Mouse (Mus musculus) Muller cell, postnatal 12 days (primary cell): Measurements from ENCODE around the gene Olfr558.

ENCODE experiments used
- DNase-seq: peaks from one replicate; pipeline ENCODE4 v3.0.0-alpha.2; 2015; ENCODE audit errors: inconsistent ontology term

Olfr558 gene

DNA sequence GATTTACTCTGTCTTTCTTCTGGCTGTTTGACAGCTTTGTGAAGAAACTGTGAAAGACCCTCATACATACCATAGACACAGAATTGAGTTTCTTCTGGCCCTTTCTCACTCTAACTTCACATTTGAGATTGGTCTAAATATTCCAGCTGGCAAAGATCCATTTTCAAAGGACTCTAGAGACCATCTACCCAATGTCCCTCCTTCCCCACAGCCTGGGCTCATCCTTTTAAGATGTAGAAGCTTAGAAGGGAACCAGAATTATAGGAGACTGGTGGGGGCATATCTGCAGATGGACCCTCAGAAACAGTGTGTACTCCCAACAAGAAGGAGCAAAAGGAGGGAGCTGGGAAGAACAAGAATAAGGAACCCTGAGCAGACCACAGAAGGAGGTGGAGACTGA lies at the start of gene Olfr558:
TSS of gene Olfr558 (plus strand) at position 301 of the 400 bp plus-strand sequence.
- no peak for DNase-seq

GRCm38 (mm10) chr7:102658523-102658922 lies 43.5 kb upstream of the Olfr558 start, which contains the start of gene Olfr555:
Gene Olfr555 (plus strand): TSS chr7:102658823.
- no peak for DNase-seq

DNA sequence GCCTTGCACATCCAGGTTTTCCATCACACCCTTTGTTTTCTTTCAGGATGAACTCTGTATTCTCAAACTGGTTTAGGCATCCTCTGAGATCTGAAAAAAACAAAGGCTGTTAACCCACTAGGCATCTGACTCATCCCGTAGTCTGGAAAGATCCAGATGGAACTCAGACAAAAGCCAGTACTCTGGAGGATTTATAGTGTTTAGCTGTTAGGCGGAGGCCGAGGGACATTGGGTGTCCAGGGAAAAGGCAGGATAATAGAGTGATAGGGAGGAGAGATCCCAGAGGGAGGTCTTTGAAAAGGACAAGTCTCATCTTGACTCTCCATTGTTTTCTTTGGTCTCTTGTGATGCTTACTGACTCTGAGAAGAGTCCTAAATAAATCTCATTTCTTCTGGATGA lies 37.4 kb upstream of the Olfr558 start, which contains the start of gene Olfr556:
TSS of gene Olfr556 (plus strand) at position 301 of the 400 bp plus-strand sequence.
- DNase-seq, result peak; percentile 17

DNA sequence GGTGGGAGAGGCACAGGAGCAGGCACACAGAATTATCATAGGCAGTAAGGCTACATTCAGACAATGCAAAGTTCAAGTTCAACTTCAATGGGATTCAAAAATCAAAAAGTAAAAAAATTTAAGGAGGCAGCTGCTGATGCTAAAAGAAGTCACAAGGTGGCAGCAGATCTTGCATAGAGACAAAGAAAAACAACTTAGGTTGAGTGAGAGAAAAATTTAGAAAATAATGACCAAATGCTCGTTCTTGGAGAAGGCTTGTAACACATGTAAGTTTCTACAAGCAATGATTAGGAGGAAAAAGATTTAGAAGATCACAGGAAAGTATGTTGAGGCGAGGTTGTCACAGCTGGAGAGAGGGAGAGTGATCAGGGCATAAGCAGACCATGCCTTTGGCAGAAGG lies 36.6 kb upstream of the Olfr558 start:
- no peak for DNase-seq

DNA sequence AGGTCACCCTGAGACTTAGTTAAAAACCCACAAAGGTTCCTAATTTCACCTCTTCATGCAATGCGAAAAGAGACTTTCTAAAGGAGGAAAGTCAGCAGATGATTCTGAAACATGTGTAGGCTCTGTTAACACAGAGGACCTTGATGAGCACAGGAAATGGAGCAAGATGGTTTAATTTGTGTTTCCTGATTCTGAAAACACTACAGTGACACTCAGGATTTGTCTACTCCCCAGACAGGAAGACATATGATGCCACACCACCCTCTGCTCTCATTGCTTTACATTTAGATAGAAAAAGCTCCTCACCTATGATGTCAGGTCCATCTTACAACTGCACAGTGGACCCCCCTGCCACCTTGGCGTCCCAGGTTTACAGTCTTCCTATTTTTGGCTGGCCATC lies 25.8 kb upstream of the Olfr558 start:
- no peak for DNase-seq

- no peak for DNase-seq
Measured at GRCm38 (mm10) chr7:102681916-102682315, 20.1 kb upstream of the Olfr558 start.

DNA sequence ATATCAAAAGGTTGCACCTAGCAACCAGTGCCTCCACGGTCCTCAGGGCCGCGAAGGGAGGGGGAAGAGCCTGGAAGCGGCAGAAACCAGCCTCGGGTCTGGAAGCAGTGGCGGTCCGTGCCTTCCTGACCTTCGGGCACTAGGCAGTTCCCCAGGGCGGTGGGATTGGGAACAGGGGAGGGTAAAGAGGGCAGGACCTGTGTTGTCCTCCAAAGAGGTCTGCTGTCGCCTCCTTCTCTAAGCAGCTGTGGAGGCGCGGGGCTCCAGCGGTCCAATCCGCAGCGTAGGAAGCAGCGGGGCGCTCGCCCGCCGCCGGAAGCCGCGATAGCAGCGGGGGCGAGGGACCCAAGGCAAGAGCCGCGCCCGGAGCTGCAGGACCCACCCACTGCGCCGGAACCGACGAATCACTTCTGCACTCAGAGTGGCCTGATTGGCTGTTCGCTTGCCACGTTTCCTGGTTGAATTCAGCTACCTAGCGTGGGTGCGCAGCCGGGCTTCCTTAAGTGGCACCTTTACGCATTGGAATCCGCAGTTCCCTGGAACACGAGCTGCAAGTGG lies 15.0 kb upstream of the Olfr558 start, which contains the start of gene Trim68:
TSS of gene Trim68 (minus strand) at position 384 of the 558 bp plus-strand sequence.
- DNase-seq, result peak; percentile 92

DNA sequence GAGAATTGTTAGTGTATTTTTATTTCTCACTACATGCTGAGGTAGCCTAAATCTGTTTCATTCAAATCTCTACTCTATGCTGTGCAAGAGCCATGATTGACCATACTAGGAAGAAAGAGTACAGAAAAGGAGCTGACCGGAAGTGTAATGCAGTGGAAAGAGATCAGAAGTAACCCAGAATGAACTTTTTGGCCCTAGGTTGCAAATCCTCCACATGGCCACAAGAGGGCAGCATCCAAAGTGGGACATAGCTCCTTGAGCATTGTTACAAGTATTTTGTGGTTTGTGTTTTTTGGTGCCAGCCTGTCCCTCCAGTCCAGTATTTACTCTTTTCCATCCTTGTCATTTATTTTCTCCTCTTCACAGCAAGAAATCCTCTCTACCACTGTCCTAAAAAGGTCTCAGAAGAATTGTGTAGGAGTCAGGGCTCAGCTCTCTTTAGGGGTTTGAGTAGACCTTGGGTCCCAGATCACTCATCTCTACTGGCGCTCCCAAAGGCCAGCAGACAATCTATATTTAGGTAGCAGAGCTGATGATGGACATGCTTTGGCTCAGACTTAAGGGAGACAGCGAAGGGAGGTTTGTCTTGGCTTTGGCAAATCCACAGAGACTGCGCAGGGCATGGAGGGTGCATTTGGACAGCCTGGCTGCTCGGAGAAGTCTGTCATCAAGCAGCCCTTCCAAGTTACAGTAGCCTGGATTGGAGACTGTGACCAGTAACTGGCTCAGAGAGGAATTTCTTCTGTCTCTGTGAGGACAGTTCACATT lies 6.5 kb upstream of the Olfr558 start, which contains the start of gene Olfr557:
TSS of gene Olfr557 (plus strand) at position 553 of the 768 bp plus-strand sequence.
- DNase-seq, result peak; percentile 11

DNA sequence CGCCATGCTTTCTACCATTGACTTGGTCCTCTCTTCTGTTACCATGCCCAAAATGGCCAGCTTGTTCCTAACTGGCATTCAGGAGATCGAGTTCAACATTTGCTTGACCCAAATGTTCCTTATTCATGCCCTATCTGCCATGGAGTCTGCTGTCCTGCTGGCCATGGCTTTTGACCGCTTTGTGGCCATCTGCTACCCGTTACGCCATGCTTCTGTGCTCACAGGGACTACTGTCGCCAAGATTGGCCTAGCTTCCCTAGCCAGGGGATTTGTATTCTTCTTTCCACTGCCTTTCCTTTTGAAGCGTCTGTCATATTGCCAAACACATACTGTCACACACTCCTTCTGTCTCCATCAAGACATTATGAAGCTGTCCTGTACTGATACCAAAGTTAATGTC lies 3.6 kb upstream of the Olfr558 start:
- DNase-seq, result no peak

- no peak for DNase-seq
Measured at GRCm38 (mm10) chr7:102718970-102719369, 17.0 kb downstream of the Olfr558 start, which contains the start of gene Olfr33. Gene Olfr33 (minus strand): TSS chr7:102719070.

- DNase-seq, result no peak
Measured at GRCm38 (mm10) chr7:102727391-102727790, 25.4 kb downstream of the Olfr558 start, which contains the start of gene Olfr559. Gene Olfr559 (minus strand): TSS chr7:102727491.

- DNase-seq, result no peak
Measured at GRCm38 (mm10) chr7:102733793-102734192, 31.8 kb downstream of the Olfr558 start.

GRCm38 (mm10) chr7:102737705-102738104 lies 35.7 kb downstream of the Olfr558 start:
- DNase-seq, result no peak

DNA sequence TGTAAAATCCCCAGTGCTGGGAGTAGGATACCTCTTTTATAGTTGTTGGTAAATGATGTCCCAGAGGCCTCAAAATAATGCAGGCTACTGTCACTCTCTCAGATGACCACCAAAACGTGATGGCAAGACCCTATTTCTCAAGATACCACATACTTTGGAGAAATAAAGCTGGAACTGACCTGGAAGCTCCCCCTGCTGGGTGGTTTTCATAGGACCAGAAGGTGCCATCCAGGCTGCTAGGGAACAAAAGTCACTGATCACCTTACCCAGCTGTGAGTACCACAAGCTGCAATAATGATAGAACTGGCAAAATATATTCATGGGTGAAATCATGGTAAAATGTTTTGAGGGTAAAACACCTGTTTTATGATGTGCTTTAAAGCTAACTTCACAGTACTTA lies 50.1 kb downstream of the Olfr558 start:
- DNase-seq, result no peak

GRCm38 (mm10) chr7:102759266-102759665 lies 57.3 kb downstream of the Olfr558 start, which contains the start of the genes Olfr560 and Olfr78:
Gene Olfr560 (minus strand): TSS chr7:102759366.
Gene Olfr78 (minus strand): TSS chr7:102759471.
- DNase-seq, result no peak
